Mouse (Mus musculus) liver, postnatal 0 days (tissue): Measurements from ENCODE around the gene Csk. TPM values are rescaled to one million over a fixed set of nuclear protein-coding genes. Genes with fewer than 3 reads are reported as not detected.
A peak's percentile ranks its signal among the peaks of the same experiment; 100 is the strongest.

Experiments
- ATAC-seq: fragments of 200-750 bp; cut with Nextera tagmentation; 2 replicates; pipeline ENCODE4 v1.8.0; 2017; ENCODE audit warnings: mild to moderate bottlenecking, moderate library complexity
- DNase-seq: peaks from one replicate; pipeline ENCODE4 v3.0.0-alpha.2; 2016
- H3K27ac ChIP-seq: fragments of 300-500 bp; sonication (generic); 2 replicates; pipeline ENCODE4 v1.5.1; 2014; ENCODE audit warnings: antibody characterized with exemption, moderate library complexity, mild to moderate bottlenecking, low read depth
- H3K27me3 ChIP-seq: fragments of 300-500 bp; sonication (generic); 2 replicates; pipeline ENCODE4 v1.6.1; 2014; ENCODE audit warnings: low read length, control low read depth, mixed read lengths; ENCODE audit not compliant: insufficient read depth
- H3K36me3 ChIP-seq: fragments of 300-500 bp; sonication (generic); replicated peaks from 2 replicates; pipeline ENCODE4 v1.6.1; 2014; ENCODE audit warnings: mild to moderate bottlenecking, control low read depth, low read length, moderate library complexity, mixed read lengths; ENCODE audit not compliant: insufficient read depth
- H3K4me1 ChIP-seq: fragments of 300-500 bp; sonication (generic); 2 replicates; pipeline ENCODE4 v1.6.1; 2014; ENCODE audit warnings: antibody characterized with exemption, mild to moderate bottlenecking, control low read depth; ENCODE audit not compliant: insufficient read depth
- H3K4me2 ChIP-seq: fragments of 300-500 bp; sonication (generic); 2 replicates; pipeline ENCODE4 v1.6.1; 2014; ENCODE audit warnings: low read depth, mild to moderate bottlenecking, low read length, moderate library complexity, mixed read lengths
- H3K4me3 ChIP-seq: fragments of 300-500 bp; sonication (generic); 2 replicates; pipeline ENCODE4 v1.5.1; 2014; ENCODE audit warnings: low read depth, low read length
- H3K9ac ChIP-seq: fragments of 300-500 bp; sonication (generic); replicated peaks from 2 replicates; pipeline ENCODE4 v1.6.1; 2014; ENCODE audit warnings: mild to moderate bottlenecking, moderate library complexity
- H3K9me3 ChIP-seq: fragments of 300-500 bp; sonication (generic); 2 replicates; pipeline ENCODE4 v1.6.1; 2016; ENCODE audit warnings: mild to moderate bottlenecking, control low read depth, low read length, mixed read lengths
- CTCF ChIP-seq: sonication (generic); IDR thresholded peaks from 2 replicates; pipeline ENCODE4 v1.5.1; 2016; ENCODE audit warnings: antibody characterized with exemption, low read depth
- EP300 ChIP-seq: IDR thresholded peaks from 2 replicates; pipeline ENCODE4 v1.6.1; 2016; ENCODE audit warnings: antibody characterized with exemption, low read depth, mild to moderate bottlenecking
- WGBS: fragments of 180-500 bp; shearing (Covaris S2); extraction: QIAGEN DNeasy Blood & Tissue Kit; methylation state at CpG from one replicate; pipeline ENCODE4 v1.1.7; 2014; ENCODE audit not compliant: insufficient replicate concordance; 5-methylcytosine and 5-hydroxymethylcytosine counted together
- polyA plus RNA-seq: library from polyadenylated mRNA; unstranded; fragments of >200 nt; fragmentation: Nextera tagmentation; extraction: Ambion mirVana; gene quantifications from 2 replicates; pipeline ENCODE4 v1.2.1, GENCODE M21; 2015

Csk gene
- polyA plus RNA-seq, 1 experiment from 2014 or later = 15.5 TPM

- 14% methylated on average over 8 of the region's 8 CpGs for WGBS
- Histone ChIP-seq H3K4me3 (peak overlapping the region; percentile 9; the same call in 1 of the 2 replicates), H3K27ac (peak overlapping the region; percentile 88), H3K4me1 (peaks cover 85% of the 10 kb centered on the region), H3K4me2 (peak overlapping the region; percentile 69), H3K36me3 (peaks cover 12% of the 10 kb centered on the region), H3K9ac (peak overlapping the region; percentile 54), H3K9me3 (no peaks in the 10 kb centered on the region), H3K27me3 (no peaks in the 10 kb centered on the region)
- ATAC-seq (peak; percentile 73), DNase-seq (peak; percentile 85)
- TF ChIP-seq CTCF = no peak
- TF ChIP-seq EP300 = no peak
Observed at GRCm38 (mm10) chr9:57638651-57639459, 14.6 kb downstream of the Csk start.

DNA sequence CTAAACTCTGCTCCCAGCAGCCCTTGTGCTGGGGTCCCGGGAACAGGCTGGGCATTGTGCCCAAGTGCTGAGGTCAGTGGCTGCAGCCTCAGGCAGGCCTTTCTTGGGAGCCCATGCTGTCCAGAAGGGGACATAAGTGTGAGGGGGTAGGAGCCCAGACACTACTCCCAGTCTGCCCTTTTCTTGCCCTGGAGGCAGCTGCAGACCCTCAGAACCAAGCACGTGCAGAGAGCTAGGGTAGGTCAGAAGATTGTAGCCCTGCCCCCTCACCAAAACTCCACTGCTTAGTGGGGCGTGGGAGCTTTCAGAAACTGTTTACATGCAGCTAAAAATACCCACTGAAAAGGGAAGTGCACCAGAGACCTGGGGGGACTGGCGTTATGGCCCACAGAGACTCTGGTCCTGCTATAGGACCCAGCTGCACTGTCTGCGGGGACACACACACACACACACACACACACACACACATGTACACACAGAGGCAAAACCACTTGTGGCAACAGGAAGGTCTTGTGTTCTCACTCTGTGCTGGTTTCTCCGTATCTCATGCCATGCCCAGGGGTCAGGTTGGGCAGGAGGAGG, 15.6 kb downstream of the Csk start:
- peaks cover 16% of the 10 kb centered on the region for H3K36me3 ChIP-seq
- H3K4me3 ChIP-seq = no peak overlapping the region

DNA sequence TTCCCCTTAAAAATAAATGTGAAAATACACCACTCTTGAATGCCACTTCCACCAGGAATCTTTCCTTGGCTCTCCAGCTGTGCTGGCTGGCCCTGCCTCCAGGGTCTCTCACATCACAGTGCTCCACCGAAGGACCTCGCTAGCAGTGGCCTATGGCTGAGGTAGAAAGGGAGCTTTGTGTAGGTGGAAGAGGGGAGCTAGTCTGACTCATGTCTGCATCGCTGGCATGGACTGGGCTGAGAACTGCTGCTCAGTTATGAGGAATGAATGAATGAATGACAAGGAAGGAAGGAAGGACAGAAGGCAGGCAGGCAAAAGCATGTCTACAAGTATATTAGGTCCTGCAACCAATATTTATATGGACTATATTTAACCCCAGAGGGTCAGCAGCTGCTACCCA, 16.2 kb downstream of the Csk start:
- Histone ChIP-seq H3K27me3 (no peaks in the 10 kb centered on the region), H3K4me2 (peak overlapping the region; percentile 69), H3K4me1 (peaks cover 72% of the 10 kb centered on the region), H3K36me3 (peaks cover 15% of the 10 kb centered on the region), H3K9me3 (no peaks in the 10 kb centered on the region), H3K4me3 (no peak overlapping the region), H3K9ac (0 out of 2 replicates have a peak overlapping the region, but pooled peaks have one; percentile 34), H3K27ac (peak overlapping the region; percentile 88)
- no peak for DNase-seq
- TF ChIP-seq CTCF = no peak
- no peak for TF ChIP-seq EP300
- WGBS = 48% methylated on average over 3 of the region's 3 CpGs
- ATAC-seq = no peak

More for the DNA sequence above, 15.6 kb downstream of the Csk start:
- H3K27ac ChIP-seq = peak overlapping the region; percentile 88
- no peak for TF ChIP-seq CTCF
- peak; percentile 34; the same call in 1 of the 2 replicates for TF ChIP-seq EP300
- 7% methylated on average over 6 of the region's 6 CpGs for WGBS
- H3K9ac ChIP-seq = 0 out of 2 replicates have a peak overlapping the region, but pooled peaks have one; percentile 34
- H3K9me3 ChIP-seq = no peaks in the 10 kb centered on the region
- H3K4me2 ChIP-seq = peak overlapping the region; percentile 69
- H3K4me1 ChIP-seq = peaks cover 77% of the 10 kb centered on the region
- no peaks in the 10 kb centered on the region for H3K27me3 ChIP-seq
- DNase-seq = peak; percentile 67
- peak; percentile 33 for ATAC-seq

DNA sequence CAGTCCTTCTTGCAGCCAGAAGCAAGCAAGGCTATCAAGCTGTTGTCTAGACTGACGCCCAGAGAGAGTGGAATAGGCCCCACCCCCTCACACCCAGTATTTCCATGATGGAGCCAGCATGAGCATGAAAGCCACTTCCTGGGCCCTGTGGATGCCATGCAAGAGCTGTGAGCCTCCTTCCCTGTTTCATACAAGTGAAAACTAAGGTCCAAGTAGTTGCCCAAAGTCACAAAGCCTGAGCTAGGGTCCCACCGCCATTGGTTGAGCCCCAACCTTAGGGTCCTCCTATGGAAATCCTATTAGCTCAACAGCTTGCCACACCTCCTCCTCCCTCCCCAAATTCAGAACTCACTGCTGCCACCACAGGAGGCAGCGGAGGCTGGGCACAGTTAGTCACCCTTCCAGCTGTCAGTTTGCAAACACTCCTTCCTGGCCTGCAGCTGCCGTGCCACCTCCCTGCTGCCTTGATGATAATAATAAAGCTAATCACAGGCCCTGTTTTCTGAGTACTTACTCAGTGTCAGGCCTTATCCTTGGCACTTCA, 19.9 kb downstream of the Csk start:
- peaks cover 47% of the 10 kb centered on the region for H3K36me3 ChIP-seq
- no peak overlapping the region for H3K9ac ChIP-seq
- DNase-seq (peak; percentile 43), ATAC-seq (peak; percentile 24)
- peaks cover 34% of the 10 kb centered on the region for H3K4me1 ChIP-seq
- WGBS = 43% methylated on average over 4 of the region's 4 CpGs
- no peaks in the 10 kb centered on the region for H3K27me3 ChIP-seq
- H3K27ac ChIP-seq = 0 out of 2 replicates have a peak overlapping the region, but pooled peaks have one; percentile 5
- H3K4me2 ChIP-seq = no peak overlapping the region
- no peaks in the 10 kb centered on the region for H3K9me3 ChIP-seq
- no peak overlapping the region for H3K4me3 ChIP-seq
- 0 out of 2 replicates have a peak, but pooled peaks have one; percentile 16 for TF ChIP-seq EP300
- peak; percentile 53 for TF ChIP-seq CTCF

DNA sequence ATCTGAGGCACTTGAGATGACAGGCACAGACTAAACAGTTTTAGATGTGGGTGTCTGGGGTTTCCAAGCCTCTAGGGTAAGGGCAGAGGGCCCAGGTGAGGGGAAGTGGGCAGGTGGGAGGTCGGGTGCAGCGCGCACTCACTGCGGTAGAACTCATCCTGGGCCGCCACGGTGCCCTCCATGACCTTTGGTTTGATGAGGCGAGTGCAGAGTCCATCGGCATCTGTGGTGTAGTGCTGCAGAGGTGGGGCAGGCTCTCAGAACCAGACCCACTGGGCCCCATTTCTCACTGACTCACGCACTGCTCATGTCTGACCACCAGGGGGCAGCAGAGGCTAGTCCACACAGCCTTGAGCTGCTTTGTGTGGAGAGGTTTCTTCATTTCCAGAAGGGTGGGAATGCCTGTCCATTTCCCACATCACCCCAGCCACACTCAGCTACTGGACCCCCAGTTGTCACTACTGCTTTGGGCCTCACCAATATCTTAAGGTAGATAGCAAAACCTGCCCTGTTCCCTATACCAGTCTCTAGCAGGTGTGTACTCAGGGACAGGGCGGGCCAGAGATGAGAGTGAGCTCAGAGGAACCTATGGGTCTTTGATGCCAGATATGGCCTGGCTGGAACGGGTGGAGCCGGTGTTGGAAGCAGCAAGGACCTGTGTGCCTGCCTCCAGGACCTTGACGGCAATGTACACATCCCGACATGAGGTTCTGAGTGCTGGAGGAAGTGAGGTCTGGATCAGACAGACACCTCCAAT, 24.1 kb downstream of the Csk start:
- 59% methylated on average over 14 of the region's 14 CpGs for WGBS
- H3K9me3 ChIP-seq = no peaks in the 10 kb centered on the region
- peak; percentile 68 for ATAC-seq

More for the DNA sequence above, 24.1 kb downstream of the Csk start:
- no peak for TF ChIP-seq EP300
- peak; percentile 99 for TF ChIP-seq CTCF
- H3K9ac ChIP-seq = no peak overlapping the region
- no peak overlapping the region for H3K4me3 ChIP-seq
- no peak overlapping the region for H3K4me2 ChIP-seq
- peak; percentile 88 for DNase-seq
- H3K36me3 ChIP-seq = peaks cover 69% of the 10 kb centered on the region
- H3K27ac ChIP-seq = peak overlapping the region; percentile 11; the same call in 1 of the 2 replicates
- no peaks in the 10 kb centered on the region for H3K27me3 ChIP-seq
- H3K4me1 ChIP-seq = peaks cover 6% of the 10 kb centered on the region
